Mouse (Mus musculus): ENCODE data around the gene Robo1.

DNA sequence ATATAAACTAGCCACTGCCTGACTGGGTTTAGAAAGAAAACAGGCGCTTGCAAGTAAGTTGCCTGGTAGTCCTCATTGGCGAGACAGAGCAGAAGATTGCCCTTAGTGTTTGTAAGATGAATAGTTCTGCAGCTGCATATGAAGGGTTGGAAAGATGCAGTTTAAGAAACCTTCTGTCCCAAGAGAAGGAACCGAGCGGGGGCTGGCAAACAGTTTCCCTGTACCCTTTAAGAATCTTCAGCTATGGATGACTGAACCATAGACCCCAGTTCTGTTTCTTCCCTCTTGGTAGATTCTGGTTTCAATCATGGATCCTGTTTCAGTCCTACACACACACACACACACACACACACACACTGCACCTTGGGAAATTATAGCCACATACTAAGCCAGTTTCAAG lies 356.7 kb downstream of the Robo1 start:
- TF ChIP-seq TAL1 (conservative IDR thresholded peaks at IDR 0.05; ENCODE audit: low read depth, low read length) (no peak), GATA1 (IDR thresholded peaks at IDR 0.05; ENCODE audit: borderline replicate concordance, low read length) (no peak), CTCF (IDR thresholded peaks at IDR 0.05; ENCODE audit: low read depth, low read length) (no peak), GATA2 (IDR thresholded peaks at IDR 0.05; ENCODE audit: borderline replicate concordance, low read depth, low read length) (no peak), POLR2AphosphoS5 (IDR thresholded peaks at IDR 0.05; ENCODE audit: insufficient replicate concordance, low read depth, low read length) (no peak)
